28 mouse cellular contexts compared by ENCODE assay signal in genomic region chr8:49159318-49159717, GRCm38 (mm10).
DNase-seq lines count a peak whose midpoint lies in the region; ATAC-seq and TF ChIP-seq lines count a peak whose summit lies in the region.
"Had no signal": no experiment of that assay in that cellular context is flagged by ENCODE, and none has a peak within 500 bp of the region (broad histone marks: within the 10 kb centered on the region; RNA-seq: fewer than 3 reads in every experiment).

No protein-coding gene starts in this region.

- H3K4me2 ChIP-seq in forebrain, postnatal 0 days (ENCODE audit: low read depth), result no peak overlapping the region
- H3K4me2 ChIP-seq in forebrain, embryonic 15.5 days (replicated peaks), result no peak overlapping the region
- H3K4me2 ChIP-seq in limb, embryonic 14.5 days (replicated peaks; ENCODE audit: low read depth, low read length, severe bottlenecking), result no peak overlapping the region
- H3K4me2 ChIP-seq: embryonic facial prominence, embryonic 15.5 days; forebrain, embryonic 12.5 days; heart, embryonic 13.5 days; hindbrain, embryonic 14.5 days had no signal

- no peak for TF ChIP-seq CTCF in forebrain, postnatal 0 days (IDR thresholded peaks at IDR 0.05; ENCODE audit: low read depth)

- H3K4me3 ChIP-seq in forebrain, postnatal 0 days (ENCODE audit: low read depth, low read length), result no peak overlapping the region
- H3K4me3 ChIP-seq in forebrain, embryonic 15.5 days, result no peak overlapping the region
- no peak overlapping the region for H3K4me3 ChIP-seq in limb, embryonic 14.5 days (replicated peaks; ENCODE audit: low read length)
- H3K4me3 ChIP-seq in limb, embryonic 10.5 days, result no peak overlapping the region
- H3K4me3 ChIP-seq: embryonic facial prominence, embryonic 15.5 days; erythroblast, embryonic 14.5 days; forebrain, embryonic 12.5 days; heart, adult 2 months; heart, embryonic 10.5 days; heart, embryonic 13.5 days had no signal

- peak; percentile 10 for DNase-seq in forebrain, postnatal 0 days
- peak; percentile 15 for DNase-seq in limb, embryonic 14.5 days (ENCODE audit: low spot score)
- no peak for DNase-seq in limb, embryonic 10.5 days (ENCODE audit: low spot score)
- peak; percentile 19 for DNase-seq in telencephalon, adult 2 months (ENCODE audit: low read depth, low spot score)
- no peak for DNase-seq in retina, embryonic 14.5 days (ENCODE audit: low spot score)
- DNase-seq: adrenal gland, adult 2 months; adrenal gland, postnatal 14 days; cerebellum, adult 11-12 months; cerebellum, adult 8-10 months; cerebellum, postnatal 36 days; embryo, embryonic 11 days; gastrocnemius, postnatal 10 days; gastrocnemius, postnatal 36 days; heart, adult 2 months; heart, postnatal 14 days; heart, postnatal 4 days had no signal

- no peak overlapping the region for H3K27ac ChIP-seq in forebrain, postnatal 0 days (ENCODE audit: low read depth, low read length)
- H3K27ac ChIP-seq in forebrain, embryonic 15.5 days (replicated peaks), result no peak overlapping the region
- no peak overlapping the region for H3K27ac ChIP-seq in limb, embryonic 14.5 days (replicated peaks; ENCODE audit: low read depth, low read length)
- H3K27ac ChIP-seq in limb, embryonic 10.5 days, result no peak overlapping the region
- H3K27ac ChIP-seq: embryonic facial prominence, embryonic 15.5 days; forebrain, embryonic 12.5 days; heart, adult 2 months; heart, embryonic 10.5 days; heart, embryonic 13.5 days; hindbrain, embryonic 14.5 days; hindbrain, postnatal 0 days had no signal

- no peaks in the 10 kb centered on the region for H3K36me3 ChIP-seq in forebrain, postnatal 0 days (ENCODE audit: insufficient read depth)
- H3K36me3 ChIP-seq in forebrain, embryonic 15.5 days, result no peaks in the 10 kb centered on the region
- no peaks in the 10 kb centered on the region for H3K36me3 ChIP-seq in limb, embryonic 14.5 days (ENCODE audit: control insufficient read depth, insufficient read depth, low read length)
- no peaks in the 10 kb centered on the region for H3K36me3 ChIP-seq in limb, embryonic 10.5 days
- H3K36me3 ChIP-seq: embryonic facial prominence, embryonic 15.5 days; forebrain, embryonic 12.5 days; heart, embryonic 10.5 days; heart, embryonic 13.5 days had no signal

- H3K4me1 ChIP-seq in forebrain, postnatal 0 days (ENCODE audit: insufficient read depth), result no peaks in the 10 kb centered on the region
- H3K4me1 ChIP-seq in forebrain, embryonic 15.5 days, result peaks cover 7% of the 10 kb centered on the region; the same call in 1 of the 2 replicates
- no peaks in the 10 kb centered on the region for H3K4me1 ChIP-seq in limb, embryonic 14.5 days (ENCODE audit: control insufficient read depth, insufficient read depth, low read length)
- peaks cover 21% of the 10 kb centered on the region for H3K4me1 ChIP-seq in limb, embryonic 10.5 days
- H3K4me1 ChIP-seq: embryonic facial prominence, embryonic 15.5 days; forebrain, embryonic 12.5 days; heart, embryonic 10.5 days; heart, embryonic 13.5 days had no signal

- 54% methylated on average over 4 of the region's 4 CpGs for WGBS in forebrain, postnatal 0 days
- 67% methylated on average over 4 of the region's 4 CpGs for WGBS in forebrain, embryonic 15.5 days
- 44% methylated on average over 4 of the region's 4 CpGs for WGBS in limb, embryonic 14.5 days
- WGBS in limb, embryonic 10.5 days, result 86% methylated on average over 4 of the region's 4 CpGs

- ATAC-seq in forebrain, postnatal 0 days, result no peak
- ATAC-seq in forebrain, embryonic 15.5 days (replicated peaks), result no peak
- no peak for ATAC-seq in limb, embryonic 14.5 days (ENCODE audit: low FRiP score, low read depth)
- ATAC-seq: CD4-positive, CD25-positive, alpha-beta regulatory T cell, adult 4 months; forebrain, embryonic 16.5 days; hindbrain, postnatal 0 days; inflammation-experienced regulatory T-cells, adult 6 months; intestine, embryonic 16.5 days had no signal

- H3K9me3 ChIP-seq in forebrain, postnatal 0 days (ENCODE audit: low read length), result no peaks in the 10 kb centered on the region
- no peaks in the 10 kb centered on the region for H3K9me3 ChIP-seq in forebrain, embryonic 15.5 days
- H3K9me3 ChIP-seq in limb, embryonic 14.5 days (ENCODE audit: control insufficient read depth, low read length), result no peaks in the 10 kb centered on the region
- no peaks in the 10 kb centered on the region for H3K9me3 ChIP-seq in limb, embryonic 10.5 days (replicated peaks)
- H3K9me3 ChIP-seq: embryonic facial prominence, embryonic 15.5 days; forebrain, embryonic 12.5 days; heart, embryonic 10.5 days; heart, embryonic 13.5 days had no signal

- TF ChIP-seq POLR2A in limb, embryonic 14.5 days (IDR thresholded peaks at IDR 0.05; ENCODE audit: borderline replicate concordance, extremely low read depth, insufficient read depth, insufficient read length), result no peak

- no peaks in the 10 kb centered on the region for H3K27me3 ChIP-seq in forebrain, postnatal 0 days (ENCODE audit: insufficient read depth, low read length)
- H3K27me3 ChIP-seq in forebrain, embryonic 15.5 days, result no peaks in the 10 kb centered on the region
- no peaks in the 10 kb centered on the region for H3K27me3 ChIP-seq in limb, embryonic 14.5 days (ENCODE audit: control insufficient read depth, insufficient read depth, low read length)
- H3K27me3 ChIP-seq in limb, embryonic 10.5 days (ENCODE audit: low read depth, poor library complexity, severe bottlenecking), result no peaks in the 10 kb centered on the region
- H3K27me3 ChIP-seq: embryonic facial prominence, embryonic 15.5 days; forebrain, embryonic 12.5 days; heart, embryonic 13.5 days had no signal

- no peak overlapping the region for H3K9ac ChIP-seq in forebrain, postnatal 0 days
- H3K9ac ChIP-seq in forebrain, embryonic 15.5 days (replicated peaks), result no peak overlapping the region
- no peak overlapping the region for H3K9ac ChIP-seq in limb, embryonic 14.5 days (ENCODE audit: low read depth, low read length, severe bottlenecking)
- H3K9ac ChIP-seq: embryonic facial prominence, embryonic 15.5 days; forebrain, embryonic 12.5 days; heart, embryonic 13.5 days; hindbrain, embryonic 14.5 days had no signal

Comparison
In these comparisons a context has a peak if more than half of its experiments do, and no peak if none do; other contexts are left out.
1. DNase-seq: peak in forebrain, postnatal 0 days (single experiment), limb, embryonic 14.5 days (single experiment) and telencephalon, adult 2 months (single experiment); none in limb, embryonic 10.5 days (single experiment) and retina, embryonic 14.5 days (single experiment).